Mouse (Mus musculus) stomach, embryonic 15.5 days (tissue): ENCODE measurements around the gene Fam181b. TPM values are rescaled to one million over a fixed set of nuclear protein-coding genes. Genes with fewer than 3 reads are reported as not detected.

Experiments used
- ATAC-seq: fragments of 200-750 bp; cut with Nextera tagmentation; 2 replicates; pipeline ENCODE4 v1.8.0; 2017; ENCODE audit warnings: low read depth, moderate number of reproducible peaks, moderate TSS enrichment; ENCODE audit not compliant: insufficient read depth, low FRiP score
- H3K27ac ChIP-seq: fragments of 300-500 bp; sonication (generic); 2 replicates; pipeline ENCODE4 v1.5.1; 2015; ENCODE audit warnings: mild to moderate bottlenecking, inconsistent platforms
- H3K27me3 ChIP-seq: fragments of 300-500 bp; sonication (generic); replicated peaks from 2 replicates; pipeline ENCODE4 v1.6.1; 2015; ENCODE audit warnings: inconsistent platforms
- H3K36me3 ChIP-seq: fragments of 300-500 bp; sonication (generic); 2 replicates; pipeline ENCODE4 v1.6.1; 2015; ENCODE audit warnings: inconsistent platforms
- H3K4me1 ChIP-seq: fragments of 300-500 bp; sonication (generic); 2 replicates; pipeline ENCODE4 v1.6.1; 2015; ENCODE audit warnings: inconsistent platforms
- H3K4me2 ChIP-seq: fragments of 300-500 bp; sonication (generic); 2 replicates; pipeline ENCODE4 v1.6.1; 2015; ENCODE audit warnings: mild to moderate bottlenecking, inconsistent platforms
- H3K4me3 ChIP-seq: fragments of 300-500 bp; sonication (generic); replicated peaks from 2 replicates; pipeline ENCODE4 v1.5.1; 2015; ENCODE audit warnings: inconsistent platforms
- H3K9ac ChIP-seq: fragments of 300-500 bp; sonication (generic); 2 replicates; pipeline ENCODE4 v1.6.1; 2015; ENCODE audit warnings: inconsistent platforms
- H3K9me3 ChIP-seq: fragments of 300-500 bp; sonication (generic); 2 replicates; pipeline ENCODE4 v1.6.1; 2016; ENCODE audit warnings: inconsistent platforms
- WGBS: fragments of 180-500 bp; shearing (Covaris S2); methylation state at CpG from one replicate; pipeline ENCODE4 v1.1.7; 2015; 5-methylcytosine and 5-hydroxymethylcytosine counted together
- polyA plus RNA-seq: library from polyadenylated mRNA; unstranded; fragments of >200 nt; fragmentation: Nextera tagmentation; extraction: Ambion mirVana; gene quantifications from 2 replicates; pipeline ENCODE4 v1.2.1, GENCODE M21; 2015

The Fam181b gene
- polyA plus RNA-seq, result 5.9 and 6.1 TPM in 2 replicates

DNA sequence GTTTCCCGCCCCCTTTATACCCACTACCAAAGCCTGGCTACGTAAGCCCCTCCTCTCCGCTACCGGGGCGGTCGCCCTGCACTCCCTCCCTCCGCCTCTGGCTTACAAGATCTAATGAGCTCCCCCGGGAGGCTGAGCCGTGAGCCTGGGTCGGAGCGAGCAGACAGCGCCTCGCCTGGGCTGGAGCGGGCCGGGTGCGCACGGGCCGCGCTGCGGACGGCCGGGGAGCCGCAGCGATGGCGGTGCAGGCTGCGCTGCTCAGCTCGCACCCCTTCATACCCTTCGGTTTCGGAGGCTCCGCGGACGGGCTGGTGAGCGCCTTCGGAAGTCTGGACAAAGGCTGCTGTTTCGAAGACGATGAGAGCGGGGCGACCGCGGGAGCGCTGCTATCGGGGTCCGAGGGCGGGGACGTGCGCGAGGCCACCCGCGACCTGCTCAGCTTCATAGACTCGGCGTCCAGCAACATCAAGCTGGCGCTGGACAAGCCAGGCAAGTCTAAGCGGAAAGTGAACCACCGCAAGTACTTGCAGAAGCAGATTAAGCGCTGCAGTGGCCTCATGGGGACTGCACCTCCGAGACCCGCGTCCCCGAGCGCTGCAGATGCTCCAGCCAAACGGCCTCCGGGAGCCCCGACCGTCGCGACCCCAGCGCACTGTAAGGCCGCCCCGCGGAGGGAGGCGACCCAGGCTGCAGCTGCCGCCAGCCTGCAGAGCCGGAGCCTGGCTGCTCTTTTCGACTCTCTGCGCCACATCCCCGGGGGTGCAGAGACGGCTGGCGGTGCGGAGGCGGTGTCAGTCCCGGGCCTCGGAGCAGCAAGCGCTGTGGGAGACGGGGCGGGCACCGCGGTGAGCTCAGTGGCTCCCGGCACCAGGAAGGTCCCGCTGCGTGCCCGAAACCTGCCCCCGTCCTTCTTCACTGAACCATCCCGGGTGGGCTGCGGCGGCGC is at the start of gene Fam181b:
Gene Fam181b (plus strand): TSS at position 81 of the 946 bp plus-strand sequence.
- Histone ChIP-seq H3K27ac (peak within 1 kb of the TSS; percentile 38), H3K4me2 (peak within 1 kb of the TSS; percentile 93), H3K27me3 (no peaks in the 10 kb centered on the region), H3K9me3 (no peaks in the 10 kb centered on the region), H3K36me3 (no peaks in the 10 kb centered on the region), H3K4me3 (peak within 1 kb of the TSS; percentile 63), H3K9ac (peak within 1 kb of the TSS; percentile 30), H3K4me1 (no peaks in the 10 kb centered on the region)
- under 1% methylated on average over 96 of the region's 96 CpGs for WGBS
- ATAC-seq, result peak; percentile 95

DNA sequence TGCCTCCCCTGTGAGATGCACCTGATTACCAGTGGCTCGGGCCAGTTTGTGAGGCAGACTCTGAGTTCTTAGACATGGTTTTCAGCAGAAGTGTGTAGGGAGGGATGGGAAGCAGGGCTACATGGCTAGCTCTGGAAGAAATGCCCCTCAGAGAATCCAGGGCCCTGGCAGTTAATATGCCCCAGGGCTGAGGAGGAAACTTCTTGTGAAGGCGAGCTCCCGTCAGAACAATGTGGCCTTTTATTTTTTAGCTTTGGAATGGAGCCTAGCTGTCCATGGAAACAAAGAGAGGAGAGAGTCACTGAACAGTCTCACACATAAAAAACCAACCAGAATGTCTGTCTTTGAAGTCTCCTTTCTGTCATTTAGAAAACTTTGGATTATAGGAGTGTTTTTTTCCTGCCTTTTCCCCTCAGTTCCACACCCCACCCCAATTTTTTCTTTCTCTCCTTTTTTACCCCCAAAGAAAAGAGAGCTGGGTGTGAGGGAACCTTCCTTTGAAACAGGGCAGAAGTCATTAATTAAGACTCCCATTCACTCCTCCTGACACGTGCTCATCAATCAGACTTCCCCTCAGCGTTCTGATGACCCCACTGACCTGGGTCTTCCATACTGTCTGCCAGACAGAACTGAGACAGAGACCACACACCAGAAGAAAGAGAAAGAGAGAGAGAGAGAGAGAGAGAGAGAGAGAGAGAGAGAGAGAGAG is 41.7 kb upstream of the Fam181b start:
- ATAC-seq, result no peak
- Histone ChIP-seq H3K27ac (no peak overlapping the region), H3K4me2 (no peak overlapping the region), H3K27me3 (no peaks in the 10 kb centered on the region), H3K9ac (no peak overlapping the region), H3K36me3 (no peaks in the 10 kb centered on the region), H3K4me1 (no peaks in the 10 kb centered on the region; the same call in 1 of the 2 replicates), H3K4me3 (no peak overlapping the region), H3K9me3 (no peaks in the 10 kb centered on the region)
- 33% methylated on average over 5 of the region's 5 CpGs for WGBS

DNA sequence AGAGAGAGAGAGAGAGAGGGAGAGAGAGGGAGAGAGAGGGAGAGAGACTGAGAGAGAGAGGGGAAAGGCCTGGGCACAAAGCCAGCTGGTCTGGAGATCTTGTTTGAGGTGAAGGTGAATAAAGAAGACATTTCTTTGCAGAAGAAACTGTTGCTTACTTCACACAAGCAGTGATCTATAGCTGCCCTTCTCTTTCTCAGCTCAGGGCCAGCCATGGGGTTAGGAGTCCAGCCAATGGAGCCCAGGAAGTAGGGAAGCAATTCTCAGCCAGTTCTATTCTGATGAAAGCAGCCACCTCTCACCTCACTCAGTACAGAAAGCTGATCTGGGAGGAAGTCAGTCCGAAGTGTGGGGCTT is 41.2 kb upstream of the Fam181b start:
- Histone ChIP-seq H3K4me2 (no peak overlapping the region), H3K4me3 (no peak overlapping the region), H3K27ac (no peak overlapping the region), H3K9ac (no peak overlapping the region), H3K27me3 (no peaks in the 10 kb centered on the region), H3K36me3 (no peaks in the 10 kb centered on the region), H3K4me1 (no peaks in the 10 kb centered on the region; the same call in 1 of the 2 replicates), H3K9me3 (no peaks in the 10 kb centered on the region)
- no peak for ATAC-seq
- 12% methylated on average over 1 of the region's 1 CpGs for WGBS

DNA sequence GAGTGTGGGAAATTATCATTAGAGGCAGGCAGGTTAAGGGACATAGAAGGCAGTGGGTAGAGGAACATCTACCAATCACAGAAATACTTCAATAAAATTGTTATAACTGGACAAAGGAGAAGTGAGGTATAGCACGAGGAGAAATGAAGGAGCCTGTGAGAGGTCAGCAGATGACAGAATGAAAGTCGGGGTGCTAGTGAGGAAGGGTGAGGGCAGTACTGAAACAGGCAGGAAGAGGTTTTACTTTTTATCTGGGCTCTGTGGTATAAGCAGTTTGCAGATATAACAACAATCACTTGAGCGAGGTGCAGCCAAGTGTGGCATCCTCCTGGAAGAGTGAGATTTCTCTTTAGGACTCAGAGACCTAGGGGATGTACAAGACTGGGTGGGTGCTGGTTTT is 40.1 kb upstream of the Fam181b start:
- no peaks in the 10 kb centered on the region; the same call in 1 of the 2 replicates for H3K4me1 ChIP-seq
- H3K27ac ChIP-seq, result no peak overlapping the region
- no peak overlapping the region for H3K4me3 ChIP-seq
- no peaks in the 10 kb centered on the region for H3K36me3 ChIP-seq
- no peaks in the 10 kb centered on the region for H3K9me3 ChIP-seq
- H3K27me3 ChIP-seq, result no peaks in the 10 kb centered on the region
- WGBS, result 74% methylated on average over 3 of the region's 3 CpGs
- ATAC-seq, result no peak
- no peak overlapping the region for H3K4me2 ChIP-seq
- no peak overlapping the region for H3K9ac ChIP-seq

DNA sequence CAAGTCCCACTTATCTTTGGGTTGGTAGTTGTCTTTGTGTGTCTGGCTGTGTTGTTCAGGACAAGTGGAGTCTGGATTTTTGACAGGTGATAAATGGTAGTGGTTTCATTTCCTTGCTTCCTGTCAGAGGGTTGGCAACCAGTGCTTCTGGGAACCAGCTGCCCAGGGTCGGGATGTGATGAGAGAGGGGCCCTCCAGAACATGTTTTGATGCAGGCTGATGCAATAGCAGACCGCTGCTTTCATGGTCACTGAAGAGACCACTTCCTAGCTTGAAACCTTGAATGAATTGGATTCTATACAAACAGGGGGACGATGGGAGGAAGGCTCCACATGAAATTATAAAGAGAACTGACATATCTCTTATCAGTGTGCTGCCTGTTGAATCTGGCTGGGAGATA is 35.3 kb upstream of the Fam181b start:
- no peak for ATAC-seq
- Histone ChIP-seq H3K9me3 (no peaks in the 10 kb centered on the region), H3K36me3 (no peaks in the 10 kb centered on the region), H3K4me1 (no peaks in the 10 kb centered on the region; the same call in 1 of the 2 replicates), H3K27me3 (no peaks in the 10 kb centered on the region), H3K4me2 (no peak overlapping the region), H3K9ac (no peak overlapping the region), H3K27ac (no peak overlapping the region), H3K4me3 (no peak overlapping the region)
- 23% methylated on average over 3 of the region's 3 CpGs for WGBS

DNA sequence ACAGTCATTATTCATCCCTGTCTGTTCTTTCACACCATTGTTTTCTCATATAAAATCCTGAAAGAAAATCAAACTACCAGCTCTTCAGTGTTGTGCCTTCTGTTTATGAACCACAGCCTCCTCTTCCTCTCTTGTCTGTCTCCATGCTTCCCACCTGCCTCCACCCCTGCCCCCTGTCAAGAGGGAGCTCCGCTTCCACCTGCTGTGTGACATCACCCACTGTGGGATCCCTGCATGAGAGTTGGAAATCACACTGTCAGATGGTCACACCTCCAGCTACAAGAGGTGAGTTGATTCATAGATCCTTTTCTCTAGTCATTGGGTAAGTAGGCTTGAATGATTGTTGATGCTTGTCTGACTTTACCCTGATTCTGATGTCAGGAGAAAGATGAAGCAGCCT is 34.9 kb upstream of the Fam181b start:
- Histone ChIP-seq H3K9ac (no peak overlapping the region), H3K4me1 (no peaks in the 10 kb centered on the region; the same call in 1 of the 2 replicates), H3K9me3 (no peaks in the 10 kb centered on the region), H3K27me3 (no peaks in the 10 kb centered on the region), H3K36me3 (no peaks in the 10 kb centered on the region), H3K4me2 (no peak overlapping the region), H3K4me3 (no peak overlapping the region), H3K27ac (no peak overlapping the region)
- 61% methylated on average over 1 of the region's 1 CpGs for WGBS
- no peak for ATAC-seq

DNA sequence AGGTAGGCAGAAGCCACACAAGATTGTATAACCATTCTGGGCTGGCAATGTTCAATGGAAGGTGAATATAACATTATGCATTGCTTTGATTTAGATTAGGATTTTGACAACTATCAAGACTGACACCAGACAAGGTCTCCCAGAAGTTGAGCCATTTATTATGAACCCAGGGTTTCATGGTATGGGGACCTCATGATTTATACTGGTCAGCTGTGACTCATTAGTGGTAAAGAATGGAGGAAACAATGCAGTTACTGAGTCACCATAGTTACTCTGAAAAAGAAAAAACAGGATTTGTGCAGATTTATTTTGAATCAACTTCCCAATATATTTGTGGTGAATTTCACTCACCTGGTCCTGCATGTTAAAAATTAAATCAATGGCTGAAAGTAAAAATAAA is 18.8 kb upstream of the Fam181b start:
- Histone ChIP-seq H3K27me3 (no peaks in the 10 kb centered on the region), H3K4me1 (no peaks in the 10 kb centered on the region), H3K27ac (no peak overlapping the region), H3K36me3 (no peaks in the 10 kb centered on the region), H3K4me3 (no peak overlapping the region), H3K9me3 (no peaks in the 10 kb centered on the region), H3K9ac (no peak overlapping the region), H3K4me2 (no peak overlapping the region)
- no peak for ATAC-seq

DNA sequence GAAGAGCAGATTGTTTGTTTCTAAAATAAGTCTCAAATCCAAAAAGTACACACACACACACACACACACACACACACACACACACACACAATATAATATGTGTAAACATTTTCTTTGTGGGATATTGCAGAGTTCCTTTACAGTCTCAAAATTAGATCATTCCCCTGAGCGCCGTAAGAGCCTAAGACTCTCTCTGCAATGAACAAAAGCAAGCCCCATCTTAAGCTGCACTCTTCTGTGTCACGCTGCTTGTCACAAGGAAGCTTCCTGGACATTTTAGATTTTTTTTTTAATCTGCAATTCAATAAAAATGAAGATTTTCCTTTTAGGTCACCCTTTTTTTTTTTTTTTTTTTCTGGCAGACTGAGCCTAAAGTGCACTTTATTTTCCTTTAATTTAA is 17.9 kb upstream of the Fam181b start:
- WGBS, result 84% methylated on average over 3 of the region's 3 CpGs

DNA sequence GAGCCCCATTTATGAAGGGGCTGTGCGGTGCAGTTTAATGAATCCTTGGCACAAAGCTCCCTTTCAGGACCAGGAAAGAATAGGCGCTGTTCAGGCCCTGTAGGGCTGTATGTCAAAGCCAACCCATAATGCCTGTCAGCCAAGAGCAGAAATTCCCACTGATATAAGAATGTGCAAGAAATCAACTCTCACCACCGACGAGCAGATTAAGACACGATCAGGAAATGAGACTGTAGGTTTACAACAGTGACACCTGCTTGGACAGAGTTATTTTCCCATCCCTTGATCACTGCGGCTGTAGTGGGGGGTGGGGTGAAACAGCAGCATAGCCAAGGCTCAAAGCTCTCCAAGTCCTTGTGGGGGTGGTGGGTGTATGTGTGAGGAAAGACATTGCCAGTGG is 17.5 kb upstream of the Fam181b start:
- no peak overlapping the region for H3K4me3 ChIP-seq
- no peaks in the 10 kb centered on the region for H3K27me3 ChIP-seq
- no peaks in the 10 kb centered on the region for H3K9me3 ChIP-seq
- H3K9ac ChIP-seq, result no peak overlapping the region
- H3K36me3 ChIP-seq, result no peaks in the 10 kb centered on the region
- peak; percentile 39; the same call in 1 of the 2 replicates for ATAC-seq
- H3K27ac ChIP-seq, result peak overlapping the region; percentile 11; the same call in 1 of the 2 replicates
- WGBS, result 49% methylated on average over 6 of the region's 6 CpGs
- no peaks in the 10 kb centered on the region for H3K4me1 ChIP-seq
- H3K4me2 ChIP-seq, result no peak overlapping the region

More for the DNA sequence above, 17.9 kb upstream of the Fam181b start:
- Histone ChIP-seq H3K9ac (no peak overlapping the region), H3K4me3 (no peak overlapping the region), H3K27me3 (no peaks in the 10 kb centered on the region), H3K36me3 (no peaks in the 10 kb centered on the region), H3K4me1 (no peaks in the 10 kb centered on the region), H3K27ac (peak overlapping the region; percentile 11; the same call in 1 of the 2 replicates), H3K9me3 (no peaks in the 10 kb centered on the region), H3K4me2 (no peak overlapping the region)
- ATAC-seq, result no peak

DNA sequence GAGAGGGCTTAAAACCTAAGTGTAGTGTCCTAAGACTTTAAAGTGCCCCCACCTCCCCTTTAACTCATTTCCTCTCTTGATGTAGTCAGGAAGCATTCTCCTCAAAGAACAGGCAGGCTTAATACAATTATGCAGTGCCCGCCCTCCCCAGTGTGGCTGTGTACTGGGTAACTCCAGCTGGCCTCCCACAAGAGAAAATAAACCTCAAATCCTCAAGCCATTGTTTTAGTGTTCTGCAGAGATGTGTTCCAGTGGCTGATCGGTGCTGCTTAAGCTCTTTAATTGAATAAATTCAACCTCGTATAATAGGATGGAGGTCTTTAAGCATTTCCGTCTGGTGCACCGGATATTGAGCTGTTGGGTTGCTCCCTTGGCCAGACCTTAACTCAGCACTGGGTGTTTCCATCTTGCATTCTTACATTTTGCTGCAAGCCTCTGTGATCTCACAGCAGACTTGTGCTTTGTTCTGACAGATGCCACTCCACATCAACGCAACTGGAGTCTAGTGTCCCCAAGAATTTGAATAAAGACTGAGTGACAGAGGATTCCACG is 12.1 kb upstream of the Fam181b start:
- H3K27me3 ChIP-seq, result no peaks in the 10 kb centered on the region
- no peak overlapping the region for H3K4me3 ChIP-seq
- no peaks in the 10 kb centered on the region for H3K4me1 ChIP-seq
- ATAC-seq, result no peak
- 59% methylated on average over 7 of the region's 7 CpGs for WGBS
- no peak overlapping the region for H3K9ac ChIP-seq
- H3K36me3 ChIP-seq, result no peaks in the 10 kb centered on the region
- H3K4me2 ChIP-seq, result no peak overlapping the region
- H3K9me3 ChIP-seq, result no peaks in the 10 kb centered on the region
- no peak overlapping the region for H3K27ac ChIP-seq

DNA sequence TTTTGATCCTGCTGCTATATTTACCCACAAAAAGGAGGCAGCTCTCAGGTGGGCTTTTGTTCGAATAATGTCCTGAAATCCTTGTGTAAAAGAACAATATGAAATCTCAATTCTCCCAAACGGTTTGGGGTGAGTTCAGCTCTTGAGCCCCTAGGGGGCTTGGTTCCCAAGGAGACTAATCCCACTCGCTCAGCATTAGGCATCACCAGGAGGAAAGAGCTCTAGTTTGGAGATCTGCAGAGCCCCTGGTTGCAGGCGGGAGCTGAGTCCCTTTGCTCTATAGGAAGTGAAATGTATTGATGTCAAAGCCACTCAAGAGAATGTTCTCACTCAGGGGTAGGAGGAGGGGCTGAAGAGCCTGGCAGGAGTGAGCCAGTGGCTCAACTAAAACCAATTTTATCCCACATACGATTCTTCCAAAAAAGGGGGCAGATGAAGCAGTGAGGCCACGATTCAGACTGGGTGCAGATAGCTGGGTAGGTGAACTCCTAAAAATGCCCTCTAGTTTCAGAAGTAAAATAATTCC is 3.2 kb upstream of the Fam181b start:
- Histone ChIP-seq H3K9me3 (no peaks in the 10 kb centered on the region), H3K9ac (no peak overlapping the region), H3K4me1 (no peaks in the 10 kb centered on the region), H3K36me3 (no peaks in the 10 kb centered on the region), H3K4me2 (no peak overlapping the region), H3K4me3 (no peak overlapping the region), H3K27ac (no peak overlapping the region), H3K27me3 (no peaks in the 10 kb centered on the region)
- 18% methylated on average over 6 of the region's 6 CpGs for WGBS
- no peak for ATAC-seq

DNA sequence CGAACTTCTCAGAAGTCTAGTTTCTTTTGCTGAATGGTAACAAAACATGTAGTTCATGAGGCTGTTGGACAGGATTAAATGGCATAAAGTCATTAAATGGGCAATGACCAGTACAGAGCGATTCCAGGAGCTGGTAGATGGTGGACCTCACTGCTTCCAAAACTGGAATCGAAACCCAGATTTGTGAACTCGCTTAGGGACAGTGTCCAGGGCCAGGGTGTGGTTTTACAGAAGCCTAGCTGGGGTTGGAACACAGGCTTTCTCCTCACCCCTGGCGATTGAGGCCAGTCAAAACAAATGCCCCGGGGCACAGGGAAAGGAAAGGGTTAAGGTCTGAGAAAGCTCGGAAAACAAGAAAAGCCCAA is 263 bp upstream of the Fam181b start:
- 28% methylated on average over 7 of the region's 7 CpGs for WGBS
- H3K9ac ChIP-seq, result no peak overlapping the region
- H3K27ac ChIP-seq, result no peak overlapping the region
- peak; percentile 44 for ATAC-seq
- H3K9me3 ChIP-seq, result no peaks in the 10 kb centered on the region
- H3K4me2 ChIP-seq, result peak overlapping the region; percentile 93
- H3K4me1 ChIP-seq, result no peaks in the 10 kb centered on the region
- H3K4me3 ChIP-seq, result peak overlapping the region; percentile 63
- no peaks in the 10 kb centered on the region for H3K36me3 ChIP-seq
- no peaks in the 10 kb centered on the region for H3K27me3 ChIP-seq
